Mouse (Mus musculus) cerebellum, adult (tissue): ENCODE measurements at regions not wholly inside any gene's neighbourhood (a gene's known extent, or its start where the extent isn't known, plus 50 kb on each side); places are given as distances from the start of the nearest gene placed in this dataset.

Experiments used
- ATAC-seq: cut with Nextera tagmentation; 2 replicates; pipeline ENCODE4 v1.9.2; 2017; ENCODE audit warnings: mild to moderate bottlenecking, moderate library complexity, mixed read lengths; ENCODE audit not compliant: insufficient number of reproducible peaks, low FRiP score, low TSS enrichment

GRCm38 (mm10) chr10:67620018-67620417, 71.3 kb upstream of the Ado start:
- no peak for ATAC-seq

- ATAC-seq: no peak
Observed at GRCm38 (mm10) chr10:67618112-67618511, 69.4 kb upstream of the Ado start.

- no peak for ATAC-seq
Observed at GRCm38 (mm10) chr10:67615016-67615415, 66.3 kb upstream of the Ado start.

DNA sequence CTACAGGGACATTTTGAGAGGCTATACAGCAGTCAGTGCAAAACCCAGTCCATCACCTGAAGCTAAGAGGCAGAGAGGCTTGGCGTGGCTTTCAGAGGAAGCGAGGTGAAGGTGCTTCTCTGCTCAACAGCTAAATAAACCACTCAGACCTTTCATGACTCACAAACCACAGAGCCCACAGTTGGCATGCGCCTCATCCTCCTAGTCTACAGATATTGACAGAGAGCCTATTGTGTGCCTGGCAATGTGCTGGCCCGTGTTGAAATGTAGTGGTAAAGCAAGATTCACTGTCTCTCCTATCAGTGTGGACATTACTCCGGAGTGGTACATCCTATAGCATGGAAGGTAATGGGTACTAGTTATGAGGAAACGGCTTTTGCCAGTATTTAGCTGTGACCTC, 61.9 kb upstream of the Ado start:
- no peak for ATAC-seq

DNA sequence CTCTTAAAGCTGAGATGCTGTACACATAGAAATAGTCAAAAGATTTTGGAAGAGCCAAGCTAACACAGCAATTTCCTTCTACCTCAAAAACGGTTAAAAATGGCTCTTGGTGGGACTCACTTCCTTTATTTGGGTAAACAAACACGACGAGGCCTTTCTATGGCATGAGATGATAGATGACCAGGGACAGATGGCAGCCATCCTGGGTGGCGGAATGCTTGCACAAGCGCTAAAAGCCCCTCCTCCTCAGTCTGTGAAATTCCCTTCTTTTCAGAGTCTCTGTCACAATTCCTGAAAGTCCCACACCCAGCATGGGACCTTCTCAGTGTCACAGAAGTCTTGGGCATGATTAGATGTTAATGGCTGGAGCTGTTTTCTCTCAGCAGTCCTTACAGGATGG, 59.3 kb upstream of the Ado start:
- no peak for ATAC-seq

GRCm38 (mm10) chr10:67607297-67608032, 58.7 kb upstream of the Ado start:
- no peak for ATAC-seq

DNA sequence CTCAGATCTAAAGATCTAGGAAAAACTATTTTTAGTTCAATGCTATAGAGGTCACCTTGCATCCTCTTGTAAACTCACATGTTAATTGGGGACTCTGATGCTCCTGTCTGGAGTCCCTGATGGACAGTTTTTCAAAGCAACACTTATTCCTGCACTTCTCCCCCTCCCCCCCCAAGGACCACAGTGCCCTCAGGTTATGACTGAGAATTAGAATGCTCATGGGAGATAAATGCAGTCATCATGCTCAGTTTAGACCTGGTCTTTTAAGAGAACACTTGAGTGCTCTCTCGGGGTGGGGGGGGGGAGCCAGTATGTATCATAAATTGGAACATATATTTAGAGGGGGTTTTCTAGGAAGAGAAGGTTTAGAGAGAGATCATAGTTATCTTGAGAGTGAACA, 58.0 kb upstream of the Ado start:
- ATAC-seq: no peak

DNA sequence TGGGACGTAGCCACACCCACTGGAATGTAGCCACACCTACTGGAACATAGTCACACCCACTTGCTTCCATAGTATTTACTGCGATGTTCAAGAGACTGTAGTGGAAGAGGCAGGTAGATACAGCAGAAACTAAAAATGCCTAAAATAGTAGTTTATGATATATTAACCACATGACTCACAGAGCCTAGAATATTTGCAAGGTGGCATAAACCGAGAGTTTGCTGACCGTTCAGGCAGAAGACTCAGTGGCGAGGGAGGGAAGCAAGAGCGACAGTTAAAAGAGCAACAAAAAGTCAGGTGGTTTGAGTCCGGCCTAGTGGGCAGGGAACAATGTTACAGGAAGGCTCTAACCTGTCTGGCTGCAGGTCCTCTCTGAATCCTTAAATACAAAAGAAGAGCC, 50.6 kb upstream of the Ado start:
- ATAC-seq: no peak

DNA sequence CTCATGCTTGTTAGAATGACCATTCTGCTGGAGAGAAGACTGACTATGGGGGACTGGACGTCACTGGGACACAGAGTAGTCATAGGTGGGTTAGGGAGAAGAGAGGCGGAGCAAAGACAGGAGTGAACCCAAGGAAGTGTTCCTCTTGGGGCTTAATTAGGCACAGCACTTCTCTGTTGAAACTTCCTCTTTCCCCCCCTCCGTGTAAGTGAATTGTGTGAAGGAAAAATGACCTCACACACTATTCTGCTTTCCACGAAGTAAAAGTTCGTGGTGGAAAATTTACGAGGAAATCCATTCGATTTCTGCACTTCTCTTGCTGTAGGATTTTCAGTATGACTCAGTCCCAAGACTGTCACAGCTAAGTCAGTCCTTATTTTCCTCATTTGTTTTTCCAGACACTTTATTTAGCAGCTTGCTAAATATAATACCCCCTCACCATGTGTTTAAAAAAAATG, 49.9 kb upstream of the Ado start:
- ATAC-seq: no peak
